Mouse (Mus musculus) CH12.LX (cell line): ENCODE measurements at regions not wholly inside any gene's neighbourhood (a gene's known extent, or its start where the extent isn't known, plus 50 kb on each side); places are given as distances from the start of the nearest gene placed in this dataset.

Experiments used
- CTCF ChIP-seq, 2 experiments: IDR thresholded peaks in 1 of 2; conservative IDR thresholded peaks in 1 of 2; 2 replicates each; pipeline ENCODE4 v1.5.1; 2011 to 2012; ENCODE audit warnings: low read depth in 2 of 2, low read length in 2 of 2, improper control_type of control experiment in 1 of 2, inconsistent platforms in 1 of 2, mild to moderate bottlenecking in 1 of 2, moderate library complexity in 1 of 2
- EP300 ChIP-seq: IDR thresholded peaks from 2 replicates; pipeline ENCODE4 v1.6.1; 2011; ENCODE audit warnings: low read length, improper control_type of control experiment
- ETS1 ChIP-seq: conservative IDR thresholded peaks from 2 replicates; pipeline ENCODE4 v1.6.1; 2012; ENCODE audit warnings: low read depth, mild to moderate bottlenecking, inconsistent platforms, low read length, improper control_type of control experiment, moderate library complexity
- IRF4 ChIP-seq: IDR thresholded peaks from 2 replicates; pipeline ENCODE4 v1.6.1; 2014; ENCODE audit warnings: low read depth, mild to moderate bottlenecking, inconsistent platforms, low read length, improper control_type of control experiment
- KAT2A ChIP-seq: IDR thresholded peaks from 2 replicates; pipeline ENCODE4 v1.6.1; 2012; ENCODE audit warnings: low read length, improper control_type of control experiment, inconsistent platforms; ENCODE audit not compliant: insufficient replicate concordance
- MEF2A ChIP-seq: IDR thresholded peaks from 2 replicates; pipeline ENCODE4 v1.6.1; 2014; ENCODE audit warnings: low read depth, mild to moderate bottlenecking, inconsistent platforms, low read length, improper control_type of control experiment, borderline replicate concordance
- MYC ChIP-seq: IDR thresholded peaks from 2 replicates; pipeline ENCODE4 v1.6.1; 2011; ENCODE audit warnings: low read depth, mild to moderate bottlenecking, improper control_type of control experiment, low read length
- NELFE ChIP-seq: IDR thresholded peaks from 2 replicates; pipeline ENCODE4 v1.6.1; 2011; ENCODE audit warnings: low read depth, low read length, improper control_type of control experiment
- POLR2A ChIP-seq: IDR thresholded peaks from 2 replicates; pipeline ENCODE4 v1.6.1; 2011; ENCODE audit warnings: low read depth, mild to moderate bottlenecking, improper control_type of control experiment, low read length
- RAD21 ChIP-seq: IDR thresholded peaks from 2 replicates; pipeline ENCODE4 v1.6.1; 2011; ENCODE audit warnings: low read depth, mild to moderate bottlenecking, low read length, improper control_type of control experiment, moderate library complexity
- SIN3A ChIP-seq: IDR thresholded peaks from 2 replicates; pipeline ENCODE4 v1.6.1; 2012; ENCODE audit warnings: low read length, improper control_type of control experiment, inconsistent platforms
- USF2 ChIP-seq: conservative IDR thresholded peaks from 2 replicates; pipeline ENCODE4 v1.6.1; 2011; ENCODE audit warnings: low read depth, low read length, improper control_type of control experiment
- ZNF384 ChIP-seq: IDR thresholded peaks from 2 replicates; pipeline ENCODE4 v1.6.1; 2012; ENCODE audit warnings: low read depth, low read length, improper control_type of control experiment, inconsistent platforms

DNA sequence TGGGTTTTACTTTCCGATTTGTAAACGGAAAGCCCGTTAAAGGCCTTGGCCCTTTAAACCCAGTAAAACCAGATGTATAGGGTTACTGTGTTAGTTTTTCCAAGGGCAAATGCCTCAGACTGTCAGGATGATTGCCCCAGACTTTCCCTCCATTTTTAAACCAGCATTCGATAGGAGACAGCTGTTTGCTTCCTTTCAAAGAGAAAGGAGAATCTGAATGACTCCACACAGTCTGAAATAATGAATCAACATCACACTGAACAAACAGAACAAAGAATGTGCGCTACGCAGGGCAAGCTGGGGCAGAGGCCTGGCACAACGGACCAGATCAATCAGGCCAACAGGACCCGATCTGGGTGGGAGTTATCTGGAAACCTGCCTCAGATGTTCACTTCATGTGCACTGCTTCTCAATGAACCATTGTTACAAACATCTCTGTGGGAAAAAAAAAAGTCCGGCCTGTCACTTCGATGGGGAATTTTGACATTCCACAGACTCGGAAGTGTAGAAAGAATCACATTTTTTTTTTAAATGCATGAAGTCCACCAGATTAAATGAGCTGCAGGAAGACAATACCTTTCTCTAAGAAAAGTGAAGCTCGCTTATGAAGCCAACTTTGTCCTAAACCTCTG, 97.0 kb upstream of the Parp11 start:
- TF ChIP-seq CTCF (conservative IDR thresholded peaks at IDR 0.05 in 1 of 2, IDR thresholded peaks at IDR 0.05 in 1 of 2; ENCODE audit: low read depth in 2 of 2, low read length in 2 of 2) (no peak), MEF2A (no peak), KAT2A (no peak), SIN3A (no peak), NELFE (no peak), ETS1 (no peak), ZNF384 (no peak), POLR2A (no peak), USF2 (no peak), RAD21 (no peak), EP300 (no peak), MYC (no peak), IRF4 (no peak)
